8 mouse cellular contexts compared by ENCODE assay signal in the genomic region with DNA sequence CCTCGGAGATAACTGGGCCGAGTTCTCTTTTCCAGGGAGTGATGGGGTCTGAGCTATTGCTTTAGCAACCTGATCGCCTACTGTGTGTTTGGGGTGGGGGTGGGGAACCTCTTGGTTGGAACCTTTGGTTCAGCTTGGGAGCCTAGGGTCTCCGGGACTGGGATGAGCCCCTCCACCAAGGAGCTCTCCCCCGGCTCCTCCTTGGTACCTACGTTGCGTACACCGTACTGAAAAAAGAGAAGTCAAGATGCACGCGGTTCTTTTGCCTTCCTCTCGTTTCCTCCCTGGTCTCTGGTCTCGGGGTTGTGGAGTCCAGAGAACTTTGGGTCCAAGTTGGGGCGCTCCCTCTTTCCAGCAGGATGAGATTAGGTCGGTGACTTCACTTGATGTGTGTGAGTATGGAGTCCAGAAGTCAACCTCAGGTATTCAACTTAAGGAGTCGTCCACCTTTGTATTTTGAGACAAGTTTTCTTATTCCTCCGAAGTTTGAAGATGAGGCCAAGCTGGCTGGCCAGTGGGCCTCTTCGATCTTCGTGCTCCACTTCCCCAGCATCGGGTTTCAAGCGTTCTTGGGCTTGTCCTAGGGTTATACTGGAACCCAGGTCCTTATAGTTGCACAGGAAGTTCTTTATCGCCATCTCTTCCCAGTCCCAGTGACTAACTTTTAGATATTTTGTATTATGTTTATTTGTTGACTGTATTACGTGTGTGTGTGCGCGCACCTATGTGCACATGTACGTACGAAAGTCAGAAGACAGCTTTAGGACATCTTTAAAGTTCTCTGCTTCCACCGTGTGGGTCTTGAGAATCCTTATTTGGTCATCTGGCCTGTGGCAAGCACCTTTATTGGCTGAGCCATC. TPM values are rescaled to one million over a fixed set of nuclear protein-coding genes. Genes with fewer than 3 reads are reported as not detected.
DNase-seq lines count a peak whose midpoint lies in the region; ATAC-seq and TF ChIP-seq lines count a peak whose summit lies in the region.

No protein-coding gene starts in this region.

- 28% methylated on average over 27 of the region's 27 CpGs for WGBS in cerebellum, adult 2 months
- 23% methylated on average over 27 of the region's 27 CpGs for WGBS in forebrain, embryonic 11.5 days
- 18% methylated on average over 27 of the region's 27 CpGs for WGBS in kidney, embryonic 16.5 days
- WGBS in midbrain, postnatal 0 days: 24% methylated on average over 27 of the region's 27 CpGs

- H3K27me3 ChIP-seq in cerebellum, adult 2 months (ENCODE audit: control insufficient read depth, insufficient read depth, low read length): no peaks in the 10 kb centered on the region
- no peaks in the 10 kb centered on the region for H3K27me3 ChIP-seq in forebrain, embryonic 11.5 days (ENCODE audit: control insufficient read depth, insufficient read depth, low read length)
- H3K27me3 ChIP-seq in kidney, embryonic 16.5 days (ENCODE audit: insufficient read depth, low read length): no peaks in the 10 kb centered on the region
- H3K27me3 ChIP-seq in midbrain, postnatal 0 days (ENCODE audit: insufficient read depth, low read length): no peaks in the 10 kb centered on the region

- H3K4me1 ChIP-seq in cerebellum, adult 2 months (ENCODE audit: control insufficient read depth, insufficient read depth, low read length): no peaks in the 10 kb centered on the region
- peaks cover 9% of the 10 kb centered on the region; the same call in 1 of the 2 replicates for H3K4me1 ChIP-seq in forebrain, embryonic 11.5 days (replicated peaks; ENCODE audit: control insufficient read depth, insufficient read depth, low read length)
- H3K4me1 ChIP-seq in kidney, embryonic 16.5 days (ENCODE audit: insufficient read depth, low read length): peaks cover 15% of the 10 kb centered on the region
- H3K4me1 ChIP-seq in midbrain, postnatal 0 days (ENCODE audit: insufficient read depth, low read length): peaks cover 8% of the 10 kb centered on the region

- peak overlapping the region; percentile 89 for H3K4me3 ChIP-seq in cerebellum, adult 2 months (replicated peaks; ENCODE audit: insufficient read depth, low read depth, low read length)
- H3K4me3 ChIP-seq in forebrain, embryonic 11.5 days (ENCODE audit: low read depth, low read length): peak overlapping the region; percentile 72
- peak overlapping the region; percentile 87 for H3K4me3 ChIP-seq in kidney, embryonic 16.5 days (ENCODE audit: low read length)
- H3K4me3 ChIP-seq in midbrain, postnatal 0 days (ENCODE audit: low read depth, low read length): peak overlapping the region; percentile 89

- no peaks in the 10 kb centered on the region for H3K9me3 ChIP-seq in forebrain, embryonic 11.5 days (ENCODE audit: control insufficient read depth, low read length)
- H3K9me3 ChIP-seq in kidney, embryonic 16.5 days (ENCODE audit: low read length): no peaks in the 10 kb centered on the region
- H3K9me3 ChIP-seq in midbrain, postnatal 0 days (ENCODE audit: low read length): no peaks in the 10 kb centered on the region

- no peak overlapping the region; the same call in 1 of the 2 replicates for H3K27ac ChIP-seq in cerebellum, adult 2 months (ENCODE audit: insufficient read depth, low read length)
- no peak overlapping the region for H3K27ac ChIP-seq in forebrain, embryonic 11.5 days (ENCODE audit: low read depth, low read length)
- H3K27ac ChIP-seq in kidney, embryonic 16.5 days (ENCODE audit: low read length): peak overlapping the region; percentile 80
- H3K27ac ChIP-seq in midbrain, postnatal 0 days (ENCODE audit: low read depth, low read length): peak overlapping the region; percentile 79; the same call in 1 of the 2 replicates

- ATAC-seq in forebrain, embryonic 11.5 days (replicated peaks; ENCODE audit: low FRiP score): peak; percentile 39; the same call in 1 of the 2 replicates
- ATAC-seq in kidney, embryonic 16.5 days (ENCODE audit: low FRiP score, low TSS enrichment): no peak; the same call in 1 of the 2 replicates
- no peak for ATAC-seq in midbrain, postnatal 0 days (ENCODE audit: low FRiP score)

- no peak for TF ChIP-seq CTCF in cerebellum, adult 2 months (IDR thresholded peaks at IDR 0.05; ENCODE audit: borderline replicate concordance, insufficient read depth, low read depth, low read length)
- no peak for TF ChIP-seq CTCF in midbrain, postnatal 0 days (IDR thresholded peaks at IDR 0.05)

- H3K36me3 ChIP-seq in forebrain, embryonic 11.5 days (ENCODE audit: control insufficient read depth, insufficient read depth, low read length): no peaks in the 10 kb centered on the region
- H3K36me3 ChIP-seq in kidney, embryonic 16.5 days (ENCODE audit: insufficient read depth, low read length): no peaks in the 10 kb centered on the region
- no peaks in the 10 kb centered on the region for H3K36me3 ChIP-seq in midbrain, postnatal 0 days (ENCODE audit: insufficient read depth, low read length)

- no peak for TF ChIP-seq POLR2A in cerebellum, adult 2 months (IDR thresholded peaks at IDR 0.05; ENCODE audit: borderline replicate concordance, insufficient read depth, low read length)

- peak in 1 of 2 experiments; percentile 34 for DNase-seq in cerebellum, adult 2 months
- no peak for DNase-seq in cerebellum, postnatal 4 days (ENCODE audit: low spot score in 2 of 2)
- DNase-seq in B cell, adult 2 months: peak; percentile 55 to 58
- DNase-seq in forebrain, embryonic 11.5 days (ENCODE audit: low spot score): no peak
- DNase-seq in midbrain, postnatal 0 days (ENCODE audit: low spot score): no peak
- DNase-seq in gastrocnemius, adult 8-10 months (ENCODE audit: low spot score in 2 of 2): no peak
- no peak for DNase-seq in gastrocnemius, postnatal 25 days

- peak overlapping the region; percentile 92 for H3K9ac ChIP-seq in forebrain, embryonic 11.5 days (ENCODE audit: low read length)
- H3K9ac ChIP-seq in kidney, embryonic 16.5 days (replicated peaks; ENCODE audit: low read length): peak overlapping the region; percentile 94
- H3K9ac ChIP-seq in midbrain, postnatal 0 days (replicated peaks; ENCODE audit: low read length, poor library complexity, severe bottlenecking): peak overlapping the region; percentile 86

- H3K4me2 ChIP-seq in forebrain, embryonic 11.5 days (ENCODE audit: low read depth, low read length, severe bottlenecking): peak overlapping the region; percentile 81
- H3K4me2 ChIP-seq in kidney, embryonic 16.5 days (replicated peaks; ENCODE audit: low read depth, low read length): peak overlapping the region; percentile 79
- H3K4me2 ChIP-seq in midbrain, postnatal 0 days (ENCODE audit: low read depth, low read length, poor library complexity, severe bottlenecking): peak overlapping the region; percentile 87

RNA-seq across cellular contexts. Expression of a gene that starts 1.0 kb away (rescaled TPM):
- polyA plus RNA-seq in cerebellum, adult 2 months (2012; rRNA removed): 37.1 and 39.1 TPM in 2 replicates
- 44.1 TPM in 2 replicates for polyA plus RNA-seq in forebrain, embryonic 11.5 days (2014; fragmentation: Nextera tagmentation; extraction: Ambion mirVana)
- polyA plus RNA-seq in kidney, embryonic 16.5 days (2015; fragmentation: Nextera tagmentation; extraction: Ambion mirVana): 44.4 and 46.1 TPM in 2 replicates
- total RNA-seq in midbrain, postnatal 0 days (2014; rRNA removed): 89.5 and 96.0 TPM in 2 replicates
- 42.3 and 43.9 TPM in 2 replicates for polyA plus RNA-seq in midbrain, postnatal 0 days (2015; fragmentation: Nextera tagmentation; extraction: Ambion mirVana)
- total RNA-seq in gastrocnemius, adult 8-10 months (2022): 1 to 10 TPM; 3.0 to 4.6 (median 4.1) TPM
- total RNA-seq in gastrocnemius, postnatal 25 days (2021): 1 to 10 TPM; 3.5 to 4.7 TPM

RNA-seq across cellular contexts. Expression of a gene that starts 8.4 kb away (rescaled TPM):
- polyA plus RNA-seq in cerebellum, adult 2 months (2012; rRNA removed): 19.6 and 21.4 TPM in 2 replicates
- polyA plus RNA-seq in forebrain, embryonic 11.5 days (2014; fragmentation: Nextera tagmentation; extraction: Ambion mirVana): 15.7 and 16.4 TPM in 2 replicates
- 10.4 and 14.2 TPM in 2 replicates for polyA plus RNA-seq in kidney, embryonic 16.5 days (2015; fragmentation: Nextera tagmentation; extraction: Ambion mirVana)
- total RNA-seq in midbrain, postnatal 0 days (2014; rRNA removed): 17.8 and 32.9 TPM in 2 replicates
- 10.9 TPM in 2 replicates for polyA plus RNA-seq in midbrain, postnatal 0 days (2015; fragmentation: Nextera tagmentation; extraction: Ambion mirVana)
- total RNA-seq in gastrocnemius, adult 8-10 months (2022): 1 to 10 TPM; 4.4 to 5.1 (median 4.8) TPM
- 1 to 10 TPM; 3.6 to 3.8 TPM for total RNA-seq in gastrocnemius, postnatal 25 days (2021)

RNA-seq across cellular contexts. Expression of a gene that starts 33.2 kb away (rescaled TPM):
- 47.4 and 48.5 TPM in 2 replicates for polyA plus RNA-seq in cerebellum, adult 2 months (2012; rRNA removed)
- 55.4 and 56.6 TPM in 2 replicates for polyA plus RNA-seq in forebrain, embryonic 11.5 days (2014; fragmentation: Nextera tagmentation; extraction: Ambion mirVana)
- 39.8 and 41.1 TPM in 2 replicates for polyA plus RNA-seq in kidney, embryonic 16.5 days (2015; fragmentation: Nextera tagmentation; extraction: Ambion mirVana)
- total RNA-seq in midbrain, postnatal 0 days (2014; rRNA removed): 104 and 112 TPM in 2 replicates
- 84.8 and 86.5 TPM in 2 replicates for polyA plus RNA-seq in midbrain, postnatal 0 days (2015; fragmentation: Nextera tagmentation; extraction: Ambion mirVana)
- total RNA-seq in gastrocnemius, adult 8-10 months (2022): 1 to 10 TPM; 1.9 to 5.4 (median 4.8) TPM
- 1 to 10 TPM; 3.3 to 4.8 TPM for total RNA-seq in gastrocnemius, postnatal 25 days (2021)

RNA-seq across cellular contexts. Expression of a gene that starts 52.4 kb away (rescaled TPM):
- 1,009 and 1,093 TPM in 2 replicates for polyA plus RNA-seq in cerebellum, adult 2 months (2012; rRNA removed)
- 1,042 and 1,121 TPM in 2 replicates for polyA plus RNA-seq in forebrain, embryonic 11.5 days (2014; fragmentation: Nextera tagmentation; extraction: Ambion mirVana)
- 1,279 and 1,344 TPM in 2 replicates for polyA plus RNA-seq in kidney, embryonic 16.5 days (2015; fragmentation: Nextera tagmentation; extraction: Ambion mirVana)
- total RNA-seq in midbrain, postnatal 0 days (2014; rRNA removed): 915 and 958 TPM in 2 replicates
- polyA plus RNA-seq in midbrain, postnatal 0 days (2015; fragmentation: Nextera tagmentation; extraction: Ambion mirVana): 1,268 and 1,306 TPM in 2 replicates
- 1,000 to 10,000 TPM; 1,167 to 1,677 (median 1,560) TPM for total RNA-seq in gastrocnemius, adult 8-10 months (2022)
- total RNA-seq in gastrocnemius, postnatal 25 days (2021): 1,000 to 10,000 TPM in 1 of 2 experiments, 100 to 1,000 TPM in 1; 606 to 1,413 TPM

RNA-seq across cellular contexts. Expression of a gene that starts 53.2 kb away (rescaled TPM):
- 0.28 and 0.41 TPM in 2 replicates for polyA plus RNA-seq in cerebellum, adult 2 months (2012; rRNA removed)
- polyA plus RNA-seq in forebrain, embryonic 11.5 days (2014; fragmentation: Nextera tagmentation; extraction: Ambion mirVana): 0.23 and 0.65 TPM in 2 replicates
- polyA plus RNA-seq in kidney, embryonic 16.5 days (2015; fragmentation: Nextera tagmentation; extraction: Ambion mirVana): 0.34 and 0.51 TPM in 2 replicates
- not detected in 2 replicates for total RNA-seq in midbrain, postnatal 0 days (2014; rRNA removed)
- 0.67 and 0.83 TPM in 2 replicates for polyA plus RNA-seq in midbrain, postnatal 0 days (2015; fragmentation: Nextera tagmentation; extraction: Ambion mirVana)
- under 1 TPM in 2 of 4 experiments, not detected in 2; 0.31 to 0.34 TPM for total RNA-seq in gastrocnemius, adult 8-10 months (2022)
- total RNA-seq in gastrocnemius, postnatal 25 days (2021): not detected

Comparison
In these comparisons a context has a peak if more than half of its experiments do, and no peak if none do; other contexts are left out.
1. DNase-seq: peak in B cell, adult 2 months (2 of 2); none in cerebellum, postnatal 4 days (0 of 2), forebrain, embryonic 11.5 days (single experiment), midbrain, postnatal 0 days (single experiment), gastrocnemius, adult 8-10 months (0 of 2) and gastrocnemius, postnatal 25 days (single experiment).
2. H3K27ac ChIP-seq: peak in kidney, embryonic 16.5 days (single experiment) and midbrain, postnatal 0 days (single experiment); none in cerebellum, adult 2 months (single experiment) and forebrain, embryonic 11.5 days (single experiment).
3. Peak in every context shown above with its lines, with median percentiles within 50 percentile points of each other: H3K4me3 ChIP-seq, H3K4me2 ChIP-seq and H3K9ac ChIP-seq.